Mouse (Mus musculus): ENCODE data around the gene Tor2a.

The Tor2a gene

DNA sequence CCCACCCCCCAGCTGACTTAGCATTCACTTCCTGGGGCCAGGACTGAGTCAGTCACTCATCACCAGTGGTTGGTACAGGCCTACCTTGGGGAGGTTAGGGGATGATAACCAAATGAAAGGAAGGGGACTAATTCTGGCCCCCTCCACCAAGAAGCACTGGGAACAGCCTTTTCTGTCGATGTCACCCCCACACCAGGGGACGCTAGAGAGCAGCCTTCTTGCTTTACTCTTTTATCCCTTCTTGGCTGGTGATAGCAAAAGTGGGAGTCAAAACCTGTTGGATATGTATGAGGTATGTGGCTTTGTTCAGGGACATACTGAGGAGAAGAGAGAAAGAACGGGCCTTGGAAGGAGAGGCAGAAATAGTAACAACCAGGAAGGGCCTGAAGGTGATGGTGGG lies 6.3 kb downstream of the Tor2a start:
- DNase-seq (ENCODE audit: low read depth): peak; percentile 19

- no peak for DNase-seq (ENCODE audit: low read depth)
These were observed 10.2 kb downstream of the Tor2a start for GRCm38 (mm10) chr2:32767241-32767640.

- no peak for DNase-seq (ENCODE audit: low read depth)
These were observed 11.7 kb downstream of the Tor2a start for GRCm38 (mm10) chr2:32768661-32769285.

GRCm38 (mm10) chr2:32769327-32770085 lies 12.5 kb downstream of the Tor2a start:
- no peak for DNase-seq (ENCODE audit: low read depth)

DNA sequence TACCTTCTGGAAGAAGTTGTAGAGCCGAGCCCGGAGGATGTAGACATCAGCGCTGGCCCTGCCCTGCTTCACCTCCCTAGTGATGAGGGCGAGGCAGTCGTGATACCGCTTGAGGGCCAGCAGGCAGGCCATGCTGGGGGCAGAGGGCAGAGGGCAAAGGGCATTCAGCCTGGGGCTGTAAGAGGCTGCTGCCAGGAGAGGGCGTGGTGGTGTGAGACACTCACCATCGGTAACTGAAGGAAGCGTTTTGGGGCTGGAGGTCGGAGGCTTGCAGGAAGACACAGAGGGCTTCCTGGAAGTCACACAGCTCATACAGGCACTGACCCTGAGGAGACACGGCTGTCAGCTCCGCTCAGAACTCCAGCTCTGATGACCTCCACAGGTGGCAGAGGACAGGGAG lies 14.9 kb downstream of the Tor2a start:
- DNase-seq (ENCODE audit: low read depth): peak; percentile 37

DNA sequence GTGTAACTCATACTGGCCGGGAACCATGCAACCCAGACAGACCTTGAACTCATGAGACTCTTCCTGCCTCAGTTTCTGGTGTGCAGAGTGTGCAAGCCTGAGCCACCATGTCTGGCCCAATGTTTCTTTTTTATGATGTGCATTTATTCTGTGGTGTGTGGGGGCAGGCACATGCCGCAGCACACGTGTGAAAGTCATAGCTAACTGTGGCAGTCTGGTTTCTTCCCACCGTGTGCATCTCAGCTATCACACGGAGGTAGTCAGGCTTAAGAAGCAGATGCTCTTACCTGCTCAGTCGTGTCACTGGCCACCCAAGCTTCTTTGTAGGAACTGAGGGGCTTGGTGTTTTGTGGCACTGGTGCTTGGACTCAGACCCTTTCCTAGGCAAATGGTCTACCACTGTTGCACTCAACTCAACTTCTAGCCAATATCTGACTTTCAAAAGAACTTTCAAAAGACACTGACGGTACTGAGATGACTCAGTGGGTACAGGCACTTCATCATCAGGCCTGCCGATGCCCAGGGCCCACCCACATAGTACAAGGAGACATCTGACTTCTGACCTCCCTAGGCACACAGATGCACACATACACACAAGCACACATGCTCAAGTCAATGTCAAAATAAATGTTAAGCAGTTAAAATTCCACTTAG lies 15.7 kb downstream of the Tor2a start:
- DNase-seq (ENCODE audit: low read depth): no peak

- DNase-seq (ENCODE audit: low read depth): peak; percentile 98
These were observed 18.5 kb downstream of the Tor2a start, which contains the start of the genes Ttc16 and Ptrh1 for GRCm38 (mm10) chr2:32775359-32776074. Ttc16 (minus strand) TSS chr2:32775633. Ptrh1 (plus strand) TSS chr2:32775786.

GRCm38 (mm10) chr2:32776192-32776591 lies 19.2 kb downstream of the Tor2a start:
- no peak for DNase-seq (ENCODE audit: low read depth)

- no peak for DNase-seq (ENCODE audit: low read depth)
These were observed 21.0 kb downstream of the Tor2a start for GRCm38 (mm10) chr2:32778081-32778480.

DNA sequence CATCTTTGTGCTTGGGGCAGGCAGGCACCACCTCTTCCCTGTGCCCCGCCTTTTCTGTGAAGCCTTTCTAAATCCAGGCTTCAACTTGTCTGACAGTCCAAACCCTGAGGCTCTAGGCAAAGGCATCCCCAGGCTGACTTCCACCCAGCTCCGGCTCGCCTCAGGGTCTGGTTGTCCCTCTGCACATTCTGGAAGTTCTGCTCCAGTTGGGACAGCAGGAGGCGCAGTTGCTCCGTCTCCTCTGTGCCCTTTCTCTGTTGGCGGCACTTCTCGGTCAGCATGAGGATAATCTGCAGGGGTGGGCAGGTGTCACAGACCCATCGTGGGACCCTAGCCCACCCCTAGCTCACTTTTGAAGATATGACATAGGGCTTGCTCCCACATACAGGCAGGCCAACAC lies 22.1 kb downstream of the Tor2a start:
- DNase-seq (ENCODE audit: low read depth): peak; percentile 50

- no peak for DNase-seq (ENCODE audit: low read depth)
These were observed 22.7 kb downstream of the Tor2a start for GRCm38 (mm10) chr2:32779714-32780113.

GRCm38 (mm10) chr2:32781710-32782109 lies 24.7 kb downstream of the Tor2a start:
- no peak for DNase-seq (ENCODE audit: low read depth)

- DNase-seq (ENCODE audit: low read depth): no peak
These were observed 27.1 kb downstream of the Tor2a start, which contains the start of gene Cfap157 for GRCm38 (mm10) chr2:32784048-32784681. Cfap157 (minus strand) TSS chr2:32784428.

- peak; percentile 61 for DNase-seq (ENCODE audit: low read depth)
These were observed 30.1 kb downstream of the Tor2a start for GRCm38 (mm10) chr2:32787176-32787575.

DNA sequence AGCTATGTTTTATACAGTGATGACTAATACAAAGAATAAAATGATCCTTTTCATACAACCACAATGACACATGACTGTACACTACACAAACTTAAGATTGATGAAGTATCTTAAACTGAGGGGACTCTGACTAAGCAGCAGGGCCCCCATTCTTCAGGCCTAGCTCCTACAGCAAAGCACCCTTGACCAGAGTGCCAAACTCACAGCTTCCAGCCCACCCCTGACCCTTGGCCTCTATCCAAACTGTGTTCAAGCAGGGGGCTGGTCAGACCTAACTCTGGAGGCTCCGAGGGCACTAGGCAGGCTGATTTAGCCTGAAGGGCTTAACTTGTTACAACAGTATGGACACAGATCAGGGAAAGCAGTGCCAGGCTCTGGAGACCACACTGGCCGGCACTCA lies 31.5 kb downstream of the Tor2a start:
- DNase-seq (ENCODE audit: low read depth): no peak

- DNase-seq (ENCODE audit: low read depth): no peak
These were observed 34.3 kb downstream of the Tor2a start for GRCm38 (mm10) chr2:32791297-32791696.

GRCm38 (mm10) chr2:32795748-32796418 lies 38.8 kb downstream of the Tor2a start:
- DNase-seq (ENCODE audit: low read depth): no peak

GRCm38 (mm10) chr2:32798251-32798962 lies 41.4 kb downstream of the Tor2a start:
- no peak for DNase-seq (ENCODE audit: low read depth)

- no peak for DNase-seq (ENCODE audit: low read depth)
These were observed 52.0 kb downstream of the Tor2a start for GRCm38 (mm10) chr2:32808816-32809566.

Measured in 416B (cell line).